Mouse (Mus musculus) C2C12 (cell line): ENCODE data around the gene Card19. TPM values are rescaled to one million over a fixed set of nuclear protein-coding genes. Genes with fewer than 3 reads are reported as not detected.

Experiments used
- H3K27me3 ChIP-seq: one replicate; pipeline ENCODE4 v1.6.1; 2011; ENCODE audit not compliant: control insufficient read depth, insufficient read depth, insufficient read length
- H3K36me3 ChIP-seq: one replicate; pipeline ENCODE4 v1.6.1; 2011; ENCODE audit not compliant: control insufficient read depth, insufficient read depth
- H3K4me3 ChIP-seq: one replicate; pipeline ENCODE4 v1.5.1; 2011; ENCODE audit warnings: mild to moderate bottlenecking, control low read depth; ENCODE audit not compliant: poor library complexity, insufficient read depth, severe bottlenecking
- H3K79me2 ChIP-seq: one replicate; pipeline ENCODE4 v1.6.1; 2011; ENCODE audit not compliant: control insufficient read depth, insufficient read depth
- H3K79me3 ChIP-seq: one replicate; pipeline ENCODE4 v1.6.1; 2011; ENCODE audit warnings: low read depth, control low read depth
- H3ac ChIP-seq: one replicate; pipeline ENCODE3; 2011; ENCODE audit warnings: low read depth; ENCODE audit not compliant: control insufficient read depth, insufficient read length
- CEBPB ChIP-seq: IDR thresholded peaks from one replicate; pipeline ENCODE4 v1.6.1; 2011; ENCODE audit warnings: low read depth, mild to moderate bottlenecking, control low read depth, moderate library complexity
- CTCF ChIP-seq: IDR thresholded peaks from one replicate; pipeline ENCODE4 v1.5.1; 2011; ENCODE audit not compliant: control insufficient read depth, insufficient read depth, insufficient read length
- FOSL1 ChIP-seq: IDR thresholded peaks from one replicate; pipeline ENCODE4 v1.8.0; 2011; ENCODE audit warnings: mild to moderate bottlenecking, low read length; ENCODE audit not compliant: poor library complexity, insufficient read depth, severe bottlenecking
- MAX ChIP-seq: IDR thresholded peaks from one replicate; pipeline ENCODE4 v1.6.1; 2011; ENCODE audit warnings: mild to moderate bottlenecking, control low read depth
- MYOD1 ChIP-seq: IDR thresholded peaks from one replicate; pipeline ENCODE4 v1.6.1; 2011; ENCODE audit warnings: low read depth; ENCODE audit not compliant: control insufficient read depth, insufficient read length
- MYOG ChIP-seq: IDR thresholded peaks from one replicate; pipeline ENCODE4 v1.6.1; 2011; ENCODE audit not compliant: control insufficient read depth, insufficient read length; ENCODE audit errors: extremely low read depth
- USF1 ChIP-seq: IDR thresholded peaks from one replicate; pipeline ENCODE4 v1.6.1; 2011; ENCODE audit warnings: low read depth, mild to moderate bottlenecking, control low read depth, moderate library complexity
- polyA plus RNA-seq: library from polyadenylated mRNA; unstranded; fragments of >200 nt; fragmentation: generic; extraction: Trizol; gene quantifications from one replicate; pipeline ENCODE4 v1.2.1, GENCODE M21; 2012; ENCODE audit warnings: missing spikeins

Gene Card19
- polyA plus RNA-seq, 1 experiment = 159 TPM

DNA sequence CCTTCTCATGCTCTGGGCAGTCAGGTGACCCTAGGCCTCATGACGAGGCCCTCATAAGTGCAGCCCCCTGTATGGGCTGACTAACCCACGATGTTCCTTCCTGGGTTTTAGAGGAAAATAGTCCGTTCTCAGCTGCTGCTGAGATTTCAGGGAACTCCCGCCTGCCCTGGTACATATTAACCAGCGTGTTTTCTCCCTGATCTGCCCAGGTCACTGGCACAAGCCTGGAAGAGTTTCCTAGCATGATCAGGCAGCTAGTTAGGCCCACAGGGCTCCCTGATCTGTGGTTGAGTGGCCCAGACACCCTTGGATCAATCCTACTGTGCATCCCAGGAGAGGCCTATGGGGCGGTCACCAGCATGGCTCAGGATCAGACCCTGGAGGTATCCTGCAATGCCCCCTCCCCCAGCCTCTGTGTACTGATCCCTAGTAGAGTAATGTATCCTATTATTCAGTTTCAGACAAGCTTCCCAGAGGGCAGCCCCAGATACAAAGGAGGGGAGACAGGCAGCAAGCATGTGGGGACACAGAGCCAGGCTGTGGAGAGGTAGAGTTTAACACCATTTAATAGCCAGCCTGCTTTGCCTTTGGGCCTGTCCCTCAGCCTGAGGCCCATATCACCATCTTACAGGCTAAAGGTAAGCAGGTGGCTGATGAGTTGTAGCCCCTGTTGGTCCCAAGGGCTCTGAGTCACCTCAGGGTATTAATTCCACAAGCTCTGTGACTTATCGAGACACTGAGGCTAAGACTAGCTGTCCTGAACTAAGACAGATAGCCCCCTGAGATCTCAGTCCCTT is 24.8 kb downstream of the Card19 start:
- TF ChIP-seq MYOD1 (peak; percentile 42), MYOG (no peak)
- H3ac ChIP-seq = peak overlapping the region; percentile 5
- H3K4me3 ChIP-seq = no peak overlapping the region
- H3K36me3 ChIP-seq = peaks cover 7% of the 10 kb centered on the region
- H3K27me3 ChIP-seq = no peaks in the 10 kb centered on the region
- H3K79me3 ChIP-seq = peaks cover 1% of the 10 kb centered on the region
- peaks cover 16% of the 10 kb centered on the region for H3K79me2 ChIP-seq

DNA sequence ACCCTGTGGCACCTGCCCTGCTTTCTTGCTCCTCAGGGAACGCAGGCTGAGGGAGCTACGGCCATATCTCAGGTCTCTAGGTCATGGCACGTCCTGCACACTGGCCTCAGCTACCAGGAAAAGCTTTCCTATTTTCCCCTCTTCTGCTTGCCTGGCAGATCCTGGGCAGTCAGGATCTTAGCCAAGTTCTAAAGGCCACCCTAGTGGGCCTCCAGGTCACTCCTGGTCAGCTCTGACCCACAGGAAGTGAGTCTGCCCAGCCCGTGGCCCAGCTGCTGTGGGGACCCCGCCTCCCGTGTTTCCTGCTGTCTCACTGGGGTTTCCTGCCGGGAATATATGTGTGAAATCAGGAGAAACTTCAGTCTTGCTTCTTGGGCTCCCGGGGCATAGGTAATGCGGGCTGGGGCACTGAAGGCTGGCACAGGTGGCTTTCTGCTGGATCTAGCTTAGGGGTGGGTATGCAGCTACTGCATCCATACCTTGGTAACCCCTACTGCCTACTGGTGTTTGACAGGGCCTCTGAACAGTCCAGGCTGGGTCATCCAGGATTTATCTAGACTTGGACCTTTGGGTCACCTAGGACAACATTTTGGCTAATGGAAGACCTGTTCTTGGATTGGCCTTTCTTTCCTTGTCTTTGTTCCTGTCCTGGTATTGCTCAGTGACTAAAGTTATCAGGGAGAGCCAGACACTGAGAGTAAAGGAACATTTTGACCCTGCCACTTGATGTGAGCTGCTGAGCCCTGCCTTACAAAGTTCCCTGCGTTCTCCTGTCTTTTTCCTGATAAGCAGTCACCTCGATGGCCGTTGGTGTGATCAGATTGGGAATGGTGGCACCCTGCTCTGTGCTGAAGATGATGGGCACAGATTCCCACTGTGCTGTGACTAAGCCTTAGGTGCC is 25.6 kb downstream of the Card19 start:
- Histone ChIP-seq H3K79me3 (peaks cover 1% of the 10 kb centered on the region), H3K27me3 (no peaks in the 10 kb centered on the region), H3K4me3 (no peak overlapping the region), H3ac (no peak overlapping the region), H3K79me2 (peaks cover 16% of the 10 kb centered on the region), H3K36me3 (no peaks in the 10 kb centered on the region)
- TF ChIP-seq FOSL1 (no peak), USF1 (no peak), MAX (no peak), MYOG (no peak), MYOD1 (no peak), CEBPB (no peak), CTCF (no peak)

DNA sequence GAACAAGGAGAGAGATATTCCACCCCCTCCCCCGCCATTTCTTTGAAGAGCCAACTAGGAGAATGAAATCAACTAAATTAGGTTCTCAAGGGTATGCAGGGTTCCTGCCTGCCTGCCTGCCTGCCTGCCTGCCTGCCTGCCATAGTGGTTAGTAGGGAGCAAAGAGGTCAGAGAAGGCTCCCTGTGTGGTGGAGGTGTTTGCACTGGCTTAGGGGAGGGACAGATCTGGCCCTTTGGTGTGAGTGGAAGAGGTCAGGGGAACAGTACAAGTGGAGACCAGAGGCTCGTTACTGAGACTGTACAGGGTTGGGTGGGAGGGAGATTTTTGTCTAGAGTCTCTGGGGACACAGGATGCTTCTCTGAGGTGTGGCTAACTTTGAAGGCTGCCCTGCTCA is 26.9 kb downstream of the Card19 start:
- Histone ChIP-seq H3ac (no peak overlapping the region), H3K79me3 (peaks cover 1% of the 10 kb centered on the region), H3K4me3 (no peak overlapping the region), H3K36me3 (no peaks in the 10 kb centered on the region), H3K79me2 (peaks cover 16% of the 10 kb centered on the region), H3K27me3 (no peaks in the 10 kb centered on the region)
- TF ChIP-seq MYOG (no peak), CEBPB (no peak), CTCF (no peak), MYOD1 (no peak), FOSL1 (no peak), USF1 (no peak), MAX (no peak)

DNA sequence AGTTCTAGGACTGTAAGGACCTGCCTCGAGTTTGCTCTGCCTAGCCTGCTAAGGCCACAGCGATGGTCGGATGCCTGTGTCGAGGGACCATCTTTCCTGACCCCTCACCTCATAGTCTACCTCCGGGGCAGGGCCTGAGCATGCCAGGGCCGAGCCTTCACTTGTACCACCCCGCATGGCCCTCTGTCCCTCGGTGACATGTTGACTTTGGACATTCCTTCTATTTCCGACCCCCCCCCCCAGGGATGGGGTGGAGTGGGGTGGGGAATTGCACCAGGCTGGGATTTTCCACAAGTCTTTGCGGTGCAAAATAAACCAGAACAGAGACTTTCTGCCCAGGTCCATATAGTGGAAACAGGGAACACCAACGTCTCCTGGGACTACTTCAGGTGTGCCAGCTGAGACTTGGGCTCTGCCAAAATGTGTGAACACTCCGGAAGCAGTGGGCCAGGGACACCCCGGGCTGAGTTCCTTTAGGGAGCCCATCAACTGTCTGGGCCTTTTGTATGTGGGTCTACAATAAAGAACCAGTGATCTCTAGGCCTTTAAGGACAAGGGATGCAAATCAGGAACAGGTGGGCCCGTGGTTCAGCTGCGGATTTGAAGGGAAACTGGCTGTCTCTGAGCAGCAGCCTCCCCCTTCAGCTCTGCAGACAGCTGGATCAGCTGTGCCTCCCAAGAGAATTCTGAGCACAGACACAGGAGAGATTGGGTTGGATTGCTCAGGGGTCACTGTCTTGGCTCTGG is 27.4 kb downstream of the Card19 start:
- TF ChIP-seq USF1 (no peak), MYOD1 (peak; percentile 55), FOSL1 (no peak), MAX (no peak)
- Histone ChIP-seq H3K27me3 (no peaks in the 10 kb centered on the region), H3K79me3 (peaks cover 1% of the 10 kb centered on the region), H3ac (peak overlapping the region; percentile 2), H3K36me3 (no peaks in the 10 kb centered on the region), H3K4me3 (no peak overlapping the region), H3K79me2 (peaks cover 16% of the 10 kb centered on the region)

DNA sequence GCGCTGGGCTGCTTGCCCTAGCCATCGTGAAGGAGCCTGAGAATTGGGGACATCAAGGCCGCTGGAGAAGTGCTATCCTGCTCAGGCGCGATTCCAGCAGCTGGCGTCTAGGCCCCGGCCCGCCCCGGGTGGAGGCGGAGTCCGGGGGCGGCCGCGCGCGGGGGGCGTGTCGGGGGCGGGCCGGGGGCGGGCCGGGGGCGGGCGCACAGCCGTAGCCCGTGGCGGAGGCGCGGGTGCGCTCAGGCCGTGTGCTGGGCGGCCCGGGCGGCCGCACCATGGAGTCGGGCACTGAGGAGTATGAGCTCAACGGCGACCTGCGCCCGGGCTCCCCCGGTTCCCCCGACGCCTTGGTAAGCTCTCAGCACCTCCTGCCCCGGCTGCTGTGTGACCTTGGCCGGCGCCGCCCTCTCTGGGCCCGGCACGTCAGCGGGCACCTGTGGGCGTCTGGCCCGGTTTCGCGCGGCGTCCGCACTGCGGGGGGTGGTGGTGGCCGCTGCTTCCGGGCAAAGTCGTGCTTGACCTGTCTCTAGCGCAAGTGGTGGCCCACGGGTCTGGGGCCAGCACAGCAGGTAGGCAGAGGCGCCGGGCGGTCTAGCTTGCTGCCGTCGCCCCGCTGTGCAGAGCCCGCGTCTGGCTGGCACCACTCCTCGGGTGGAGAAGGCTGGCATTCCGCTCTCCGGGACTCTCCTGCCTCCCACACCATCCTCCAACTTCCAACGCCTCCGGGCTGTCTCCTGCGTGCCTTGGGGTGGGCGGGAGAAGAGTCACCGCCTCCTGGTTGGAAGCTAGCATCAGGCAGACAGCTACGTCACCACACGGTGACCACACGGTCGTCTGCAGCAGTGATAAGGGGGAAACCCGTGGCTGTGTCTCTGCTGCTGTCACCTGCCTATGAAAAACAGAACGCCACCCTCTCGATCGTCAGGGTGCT is 28.3 kb downstream of the Card19 start, which contains the start of gene Ninj1:
Gene Ninj1, plus strand, starts transcription at position 198 of the 931 bp plus-strand sequence.
- TF ChIP-seq USF1 (no peak), MYOD1 (peak; percentile 11)

More for the DNA sequence above, 28.3 kb downstream of the Card19 start, which contains the start of gene Ninj1:
- H3K79me3 ChIP-seq = peaks cover 1% of the 10 kb centered on the region
- peak within 1 kb of the TSS; percentile 93 for H3ac ChIP-seq
- no peaks in the 10 kb centered on the region for H3K27me3 ChIP-seq
- H3K4me3 ChIP-seq = peak within 1 kb of the TSS; percentile 45
- H3K79me2 ChIP-seq = peaks cover 16% of the 10 kb centered on the region
- no peaks in the 10 kb centered on the region for H3K36me3 ChIP-seq
